Mouse (Mus musculus): ENCODE results near the gene Tbc1d8.

Tbc1d8 gene

DNA sequence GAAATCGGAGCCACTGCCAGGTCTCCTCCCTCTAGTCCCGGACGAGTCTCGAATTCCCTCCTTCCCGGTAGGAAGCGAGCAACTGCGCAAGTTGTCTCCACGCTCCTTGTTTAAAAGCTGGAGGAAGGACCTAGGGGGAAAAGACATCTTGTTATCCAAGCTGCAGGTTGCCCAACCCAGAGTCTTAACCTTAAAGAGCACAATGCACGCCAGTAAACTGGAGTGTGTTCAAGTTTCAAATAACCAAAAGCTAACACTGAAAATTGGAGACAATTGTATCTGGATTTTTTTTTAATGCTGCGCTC is 293 bp upstream of the Tbc1d8 start:
- no peak for DNase-seq (ENCODE audit: low spot score in 2 of 2)

DNA sequence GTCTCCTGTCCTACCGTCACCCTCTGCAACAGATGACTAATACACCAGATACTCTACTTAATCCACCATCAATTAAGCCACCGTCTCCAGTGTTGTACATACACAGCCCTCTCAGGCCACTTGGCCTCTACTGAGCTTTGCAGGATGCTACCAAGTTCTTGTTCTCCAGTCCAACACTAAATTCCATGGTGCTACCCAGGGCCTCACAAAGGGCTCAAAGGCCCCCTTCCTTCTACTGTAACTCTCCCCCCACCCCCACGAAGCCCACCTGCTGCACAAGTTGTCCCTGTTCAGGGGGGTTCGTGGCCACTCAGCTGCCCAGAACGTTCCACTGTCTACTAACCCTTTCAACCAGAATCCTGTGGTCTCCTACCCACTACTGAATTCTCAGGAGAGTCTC is 1.5 kb downstream of the Tbc1d8 start:
- DNase-seq (ENCODE audit: low spot score in 2 of 2), result no peak

DNA sequence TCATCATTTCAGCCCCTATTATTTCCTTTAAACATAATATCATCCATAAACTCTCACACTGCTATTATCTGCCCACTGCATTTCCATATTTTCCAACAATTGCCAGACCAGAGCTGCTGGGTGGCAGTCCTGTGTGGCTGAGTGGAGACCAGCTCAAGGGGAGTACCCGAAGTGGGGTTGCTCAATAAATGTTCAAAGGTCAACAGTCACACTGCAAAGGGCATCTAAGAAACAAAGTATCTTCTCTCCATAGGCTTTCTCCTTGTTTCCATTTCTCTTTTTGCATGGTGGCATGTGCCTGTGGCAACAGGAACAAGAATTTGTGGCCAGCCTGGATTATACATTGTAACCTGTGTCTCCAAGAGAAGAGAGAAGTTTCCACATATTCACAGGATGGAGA is 2.2 kb downstream of the Tbc1d8 start:
- DNase-seq (ENCODE audit: low spot score in 2 of 2), result no peak

DNA sequence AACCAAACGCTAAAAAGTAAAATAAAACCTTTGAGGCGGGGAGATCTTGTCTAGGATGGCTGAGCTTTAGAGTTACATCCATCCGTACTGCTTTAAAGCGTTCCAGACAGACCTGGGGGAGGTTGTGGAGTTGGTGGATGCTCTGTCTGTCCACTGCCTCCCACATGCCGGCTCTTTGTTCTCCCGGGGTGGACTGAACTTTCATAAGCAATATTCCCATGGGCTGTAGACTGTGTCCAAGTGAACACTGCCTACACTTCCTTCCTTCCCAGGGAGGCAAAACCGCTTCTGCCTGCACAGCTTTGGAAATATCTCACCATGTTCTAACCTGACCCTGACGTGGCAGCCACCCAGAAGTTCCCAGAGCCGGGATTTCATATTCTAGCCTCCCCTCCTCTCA is 4.0 kb downstream of the Tbc1d8 start:
- no peak for DNase-seq (ENCODE audit: low spot score in 2 of 2)

DNA sequence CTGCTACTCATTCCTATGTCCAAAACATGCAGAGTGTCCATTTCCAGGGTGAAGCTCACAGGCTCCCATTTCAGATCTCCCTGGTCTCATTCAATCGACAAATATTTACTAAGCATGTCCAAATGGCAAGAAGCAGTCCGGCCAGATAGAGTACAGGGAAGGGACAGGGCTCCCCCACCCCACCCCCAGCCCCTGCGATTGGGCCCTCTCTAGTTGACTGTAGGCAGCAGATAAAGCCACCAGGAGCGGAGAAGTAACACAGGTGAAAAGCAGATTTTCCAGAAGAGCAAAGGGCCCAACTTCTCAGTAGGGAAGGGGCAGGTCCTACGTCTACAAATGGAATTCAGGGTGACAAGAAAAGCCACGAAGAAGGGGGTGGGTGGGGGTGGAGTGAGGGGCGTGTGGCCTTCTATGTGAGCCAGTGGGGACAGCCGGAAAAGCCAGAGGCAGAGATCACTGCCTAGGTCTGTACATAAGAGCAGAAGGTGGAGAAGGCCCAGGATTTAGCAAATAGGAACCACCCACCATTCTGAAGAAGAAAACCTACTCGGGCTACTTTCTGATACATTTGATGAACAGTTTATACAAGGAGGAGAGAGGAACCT is 7.2 kb downstream of the Tbc1d8 start:
- no peak for DNase-seq (ENCODE audit: low spot score in 2 of 2)

DNA sequence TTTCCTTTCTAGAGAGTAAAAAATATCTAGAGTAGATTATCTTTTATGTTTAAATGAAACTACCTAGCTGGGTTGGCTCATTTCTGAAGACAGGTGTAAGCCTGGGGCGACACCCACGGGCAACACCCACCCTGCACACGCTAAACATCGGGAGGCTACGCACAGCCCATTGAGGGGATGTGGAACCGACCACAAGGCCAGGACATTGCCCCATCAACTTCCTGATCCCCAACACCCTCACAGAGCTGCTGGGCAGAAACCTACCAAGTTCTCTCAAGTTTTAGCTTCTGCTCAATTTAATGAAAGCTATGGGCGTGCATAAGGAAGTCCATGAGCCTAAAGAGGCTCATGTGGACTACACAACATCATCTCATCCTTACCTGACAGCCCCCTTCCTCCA is 9.6 kb downstream of the Tbc1d8 start:
- DNase-seq (ENCODE audit: low spot score in 2 of 2), result no peak

DNA sequence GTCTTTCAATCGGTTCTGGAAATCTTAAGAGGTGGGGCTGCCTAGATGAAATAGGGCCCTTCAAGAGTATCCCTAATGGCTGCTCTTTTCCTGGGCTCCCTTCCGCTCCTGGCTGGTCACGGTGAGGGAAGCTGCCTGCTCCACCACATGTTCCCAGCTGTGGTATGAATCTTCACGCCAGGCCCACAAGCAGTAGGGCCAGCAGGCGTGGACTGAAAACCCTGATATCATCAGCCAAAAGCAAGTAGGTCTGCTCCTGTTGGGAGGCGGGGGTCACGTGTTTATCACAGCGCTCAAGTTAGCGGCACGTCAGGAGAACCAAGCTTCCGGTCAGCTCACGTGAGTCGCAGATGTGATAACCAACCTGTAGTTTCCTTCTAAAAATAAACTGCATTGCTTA is 12.0 kb downstream of the Tbc1d8 start:
- no peak for DNase-seq (ENCODE audit: low spot score in 2 of 2)

DNA sequence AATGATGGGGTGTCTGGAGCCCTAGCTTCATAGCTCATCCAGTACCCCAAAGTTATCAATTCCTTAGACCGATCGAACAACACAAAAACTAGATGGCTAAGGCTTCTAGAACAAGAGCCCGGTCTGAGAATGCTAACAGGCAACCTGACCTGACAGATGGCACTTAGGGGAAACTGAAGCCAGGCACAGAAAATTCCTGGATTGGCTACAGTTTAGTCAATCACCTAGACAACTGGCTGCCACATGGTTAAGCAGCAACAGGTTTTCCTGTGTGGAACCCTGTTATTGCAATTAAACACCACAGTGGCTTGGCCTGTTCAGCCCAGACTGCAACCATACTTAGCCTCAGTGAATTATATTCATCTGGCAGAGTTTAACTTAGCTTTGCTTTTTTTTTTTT is 13.8 kb downstream of the Tbc1d8 start:
- no peak for DNase-seq (ENCODE audit: low spot score in 2 of 2)

DNA sequence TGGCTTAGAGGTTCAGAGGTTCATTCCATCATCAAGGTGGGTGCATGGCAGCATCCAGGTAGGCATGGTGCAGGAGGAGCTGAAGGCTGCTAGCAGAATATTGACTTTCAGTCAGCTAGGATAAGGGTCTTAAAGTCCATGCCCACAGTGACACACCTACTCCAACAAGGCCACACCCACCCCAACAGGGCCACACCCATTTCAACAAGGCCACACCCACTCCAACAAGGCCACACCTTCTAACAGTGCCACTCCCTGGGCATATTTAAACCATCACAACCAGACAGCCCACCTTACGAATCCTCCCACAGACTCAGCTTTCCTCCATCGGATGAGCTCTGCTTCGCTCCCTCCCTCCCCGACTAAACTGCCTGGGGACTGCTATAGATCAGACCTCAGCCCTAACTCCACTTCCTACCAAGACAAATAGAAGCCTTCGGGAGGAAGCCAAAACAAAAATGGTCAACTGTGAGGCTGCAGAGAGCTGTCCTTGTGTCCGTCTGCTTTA is 15.6 kb downstream of the Tbc1d8 start:
- no peak for DNase-seq (ENCODE audit: low spot score in 2 of 2)

DNA sequence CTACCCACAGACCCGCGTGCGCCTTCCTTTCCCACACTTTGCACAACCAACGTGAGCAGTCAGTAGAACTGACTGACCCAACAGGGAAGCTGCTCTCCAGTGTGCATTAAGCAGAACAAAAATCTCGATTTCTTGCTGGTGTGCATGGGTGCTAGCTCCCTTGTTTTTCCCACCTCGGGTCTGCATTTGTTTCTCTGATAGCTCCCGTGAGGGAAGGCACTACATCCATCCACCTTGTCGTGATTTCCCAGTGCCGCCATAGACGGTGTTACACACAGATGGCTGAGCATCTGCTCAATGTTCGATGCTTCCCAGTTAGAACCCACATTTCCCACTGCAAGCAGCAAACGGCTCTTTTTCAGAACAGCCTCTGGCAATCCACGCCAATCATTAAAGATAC is 16.5 kb downstream of the Tbc1d8 start:
- no peak for DNase-seq (ENCODE audit: low spot score in 2 of 2)

DNA sequence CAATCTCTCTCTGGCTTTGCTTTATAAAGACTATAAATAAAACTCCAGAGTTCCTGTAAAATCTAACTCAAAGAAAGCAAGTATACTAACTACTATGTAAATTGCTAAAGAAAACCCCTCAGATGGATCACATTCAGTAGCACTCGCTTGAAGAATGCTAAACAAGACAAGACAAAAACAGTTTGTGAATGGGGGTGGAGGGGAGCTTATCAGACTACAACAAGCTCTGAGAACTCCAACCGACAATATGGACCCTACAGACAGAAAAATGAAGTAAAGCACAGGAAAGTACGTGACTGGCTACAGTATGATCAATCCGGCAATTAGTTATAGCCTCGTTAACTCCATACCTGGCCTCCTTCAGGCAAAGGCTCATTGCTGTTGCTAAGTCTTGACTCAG is 18.1 kb downstream of the Tbc1d8 start:
- no peak for DNase-seq (ENCODE audit: low spot score in 2 of 2)

DNA sequence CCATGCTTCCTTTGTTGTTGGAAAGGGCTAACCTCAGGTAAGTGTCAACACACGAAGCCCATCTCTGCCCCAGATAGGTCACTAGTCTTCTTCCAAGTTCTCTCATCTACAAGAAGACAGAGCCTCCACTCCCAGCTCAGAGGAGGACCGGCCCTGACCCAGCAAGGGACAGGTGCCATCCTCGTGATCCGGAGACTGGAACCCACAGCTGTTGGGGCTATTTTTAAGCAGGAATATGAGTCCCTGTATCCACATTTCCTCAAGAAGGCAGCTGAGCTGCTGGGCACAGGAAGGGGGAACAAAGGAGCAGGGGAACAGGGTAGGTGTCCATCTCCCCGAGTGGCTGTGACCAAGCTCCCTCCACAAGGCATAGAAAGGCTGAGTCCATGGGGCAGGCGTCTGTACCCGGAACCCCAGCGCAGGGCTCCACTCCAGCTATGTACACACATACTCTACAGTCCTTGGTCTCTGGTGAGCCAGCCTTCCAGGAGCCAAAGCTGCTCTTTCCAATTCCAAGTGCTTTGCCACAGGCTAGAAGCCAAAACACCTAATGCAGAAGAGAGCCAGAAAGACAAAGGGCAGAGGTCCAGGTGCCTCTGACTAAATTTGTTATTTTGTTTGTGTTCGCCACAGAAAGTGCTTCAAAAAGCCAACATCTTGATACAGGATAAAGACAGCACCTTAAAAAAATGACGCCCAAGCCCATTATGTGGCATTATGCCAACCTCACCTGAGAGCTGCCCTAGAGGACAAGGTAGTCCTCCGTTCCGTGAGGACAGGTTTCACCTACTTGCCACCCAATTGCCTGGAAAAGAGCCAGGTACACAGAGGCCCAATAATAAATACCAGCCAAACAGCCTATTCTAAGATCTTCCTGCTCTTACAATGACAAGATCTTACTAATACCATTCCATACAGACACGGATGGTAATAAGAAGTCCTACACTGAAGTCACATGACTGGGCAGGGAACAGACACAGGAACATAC is 20.4 kb downstream of the Tbc1d8 start:
- DNase-seq (ENCODE audit: low spot score in 2 of 2), result no peak

DNA sequence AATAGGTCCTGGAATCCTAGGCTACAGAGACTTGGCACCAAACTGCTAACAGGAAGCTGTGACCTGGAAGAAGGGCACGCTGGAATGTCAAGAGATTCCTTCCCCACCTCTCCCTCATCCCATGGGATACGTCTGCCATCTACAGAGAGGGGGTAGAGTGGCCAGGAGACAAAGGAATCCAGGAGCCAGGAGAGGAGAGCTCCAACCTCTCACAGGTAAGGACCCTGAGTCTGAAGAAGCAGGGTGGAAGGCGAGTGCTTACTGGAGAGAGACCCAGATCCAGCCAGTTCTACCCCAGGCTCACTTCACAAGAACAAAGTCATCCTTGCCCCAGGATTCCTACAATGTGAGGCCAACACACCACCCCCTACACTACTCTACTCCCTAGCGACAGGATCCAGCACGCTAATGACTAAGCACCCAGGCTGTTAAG is 22.1 kb downstream of the Tbc1d8 start:
- DNase-seq (ENCODE audit: low spot score in 2 of 2), result no peak

DNA sequence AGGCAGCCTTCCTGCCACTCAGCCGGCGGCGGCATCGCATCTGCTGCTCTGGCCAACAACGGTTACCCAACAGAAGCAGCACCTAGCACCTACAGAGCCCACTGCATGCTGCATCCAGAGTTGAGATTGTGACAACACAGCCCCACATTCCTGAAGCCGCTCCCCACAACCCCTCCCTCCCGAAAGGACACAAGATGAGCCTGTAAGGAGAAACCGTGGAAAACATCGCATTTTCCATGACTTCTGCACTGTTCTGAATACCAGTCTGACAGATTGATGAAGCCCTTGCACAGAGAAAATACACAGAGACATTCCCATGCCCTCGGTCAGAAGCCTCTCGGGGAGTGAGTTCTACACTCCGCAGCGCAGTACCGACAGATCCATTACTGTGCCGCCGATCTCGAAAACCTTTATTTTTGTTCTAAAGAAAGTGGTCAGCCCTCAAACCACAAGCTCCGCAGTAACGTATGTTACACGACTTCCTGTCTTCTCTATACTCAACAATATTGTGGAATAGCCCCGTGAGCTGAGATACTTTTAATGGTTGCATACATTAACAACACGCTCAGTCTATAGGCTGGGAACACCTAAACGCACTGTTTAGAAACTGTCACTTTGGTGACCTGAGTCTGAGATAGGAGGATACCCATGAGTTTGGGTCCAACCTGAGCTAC is 23.1 kb downstream of the Tbc1d8 start:
- DNase-seq (ENCODE audit: low spot score in 2 of 2), result no peak

DNA sequence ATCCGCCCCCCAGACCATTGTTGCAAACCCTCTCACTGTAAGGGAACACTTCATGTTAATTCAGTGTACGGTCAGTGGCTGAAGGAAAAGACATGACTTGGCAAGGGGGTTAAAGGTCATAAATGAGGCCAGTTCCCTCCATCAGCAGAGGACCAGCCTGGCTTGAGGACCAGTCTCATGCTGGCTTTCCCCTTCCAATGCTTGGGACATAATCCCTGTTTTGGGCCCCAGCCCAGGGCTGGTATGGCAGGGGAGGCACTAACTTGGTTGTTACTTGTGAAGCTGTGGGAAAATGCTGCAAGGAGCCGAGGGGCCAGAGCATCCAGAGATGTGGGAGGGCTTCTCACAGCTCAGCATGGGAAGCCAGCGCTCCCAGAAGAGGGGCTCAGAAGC is 23.8 kb downstream of the Tbc1d8 start:
- DNase-seq (ENCODE audit: low spot score in 2 of 2), result no peak

DNA sequence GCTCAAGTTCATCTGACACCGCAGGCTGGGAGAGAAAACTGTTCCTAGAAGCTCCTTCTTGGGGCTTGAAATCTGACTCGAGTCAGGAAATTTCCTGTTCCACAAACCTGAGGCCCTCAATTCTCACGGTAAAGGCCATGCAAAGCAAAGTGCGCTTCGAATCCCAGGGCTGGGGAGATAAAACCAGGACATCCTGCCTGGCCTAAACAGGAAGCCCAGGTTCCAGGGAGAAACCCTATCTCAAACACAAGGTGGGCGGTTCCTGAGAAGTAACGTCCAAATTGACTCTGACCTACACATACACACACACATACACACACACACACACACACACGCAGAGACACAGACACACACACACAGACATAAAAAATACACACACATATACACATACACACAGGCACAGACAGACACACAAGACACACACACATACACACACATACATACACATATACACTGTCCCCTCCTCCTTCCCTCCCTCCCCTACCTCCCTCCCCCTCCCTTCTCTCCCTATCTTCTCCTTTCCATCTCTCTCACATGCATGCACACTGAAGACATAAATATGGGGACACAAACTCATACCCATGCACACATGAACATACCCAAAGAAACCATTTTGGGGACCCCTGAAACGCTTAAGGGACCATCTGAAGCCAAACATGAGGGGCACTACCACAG is 24.3 kb downstream of the Tbc1d8 start:
- no peak for DNase-seq (ENCODE audit: low spot score in 2 of 2)

DNA sequence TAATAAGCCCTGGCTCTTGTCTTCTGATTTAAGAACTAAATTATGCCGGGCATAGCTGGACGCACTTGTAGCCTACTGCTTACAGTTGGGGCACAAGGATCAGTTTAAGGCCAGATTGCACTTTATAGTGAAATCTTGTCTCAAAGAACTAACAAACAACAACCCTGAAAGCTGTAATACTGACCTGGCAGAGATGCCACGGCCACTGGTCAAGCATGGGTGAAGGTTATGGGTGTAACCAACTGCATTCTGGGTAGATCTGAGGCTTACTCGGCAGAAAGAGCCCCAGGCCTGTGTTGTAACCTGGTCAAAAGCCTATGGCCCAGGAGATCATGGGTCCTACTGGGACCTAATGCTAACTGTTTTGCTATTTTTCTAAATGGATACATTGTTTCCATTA is 26.4 kb downstream of the Tbc1d8 start:
- no peak for DNase-seq (ENCODE audit: low spot score in 2 of 2)

DNA sequence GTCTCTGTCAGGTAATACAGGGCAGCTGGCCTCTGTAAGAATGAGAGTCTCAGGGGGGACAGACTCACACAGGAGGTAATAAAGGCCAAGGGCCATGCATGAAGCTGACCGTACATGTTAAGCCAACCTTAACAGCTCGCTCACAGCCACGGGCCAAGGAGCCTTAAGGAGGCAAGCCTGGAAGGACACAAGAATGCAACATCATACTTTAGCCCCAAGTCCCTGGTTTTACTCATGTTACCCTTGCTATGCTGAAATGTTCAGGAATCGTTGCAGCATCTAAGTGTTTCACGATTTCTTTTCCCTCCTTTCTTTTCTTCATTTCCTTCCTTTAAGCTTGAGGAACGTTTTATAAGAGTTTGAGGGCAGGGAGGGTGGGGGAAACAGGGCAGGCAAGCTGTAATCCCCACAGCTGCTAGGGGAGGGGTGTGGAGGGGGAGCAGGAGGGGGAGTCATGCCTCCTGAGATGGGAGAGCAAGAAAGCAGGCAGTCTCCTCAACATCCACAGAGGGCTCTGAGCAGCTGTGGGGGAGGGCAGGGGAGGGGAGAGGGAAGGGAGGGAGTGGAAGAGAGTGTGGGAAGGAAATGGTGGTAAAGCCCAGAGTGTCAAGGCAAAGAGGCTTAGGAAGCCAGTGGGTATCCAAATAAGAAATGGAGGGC is 28.4 kb downstream of the Tbc1d8 start:
- DNase-seq (ENCODE audit: low spot score in 2 of 2), result no peak

DNA sequence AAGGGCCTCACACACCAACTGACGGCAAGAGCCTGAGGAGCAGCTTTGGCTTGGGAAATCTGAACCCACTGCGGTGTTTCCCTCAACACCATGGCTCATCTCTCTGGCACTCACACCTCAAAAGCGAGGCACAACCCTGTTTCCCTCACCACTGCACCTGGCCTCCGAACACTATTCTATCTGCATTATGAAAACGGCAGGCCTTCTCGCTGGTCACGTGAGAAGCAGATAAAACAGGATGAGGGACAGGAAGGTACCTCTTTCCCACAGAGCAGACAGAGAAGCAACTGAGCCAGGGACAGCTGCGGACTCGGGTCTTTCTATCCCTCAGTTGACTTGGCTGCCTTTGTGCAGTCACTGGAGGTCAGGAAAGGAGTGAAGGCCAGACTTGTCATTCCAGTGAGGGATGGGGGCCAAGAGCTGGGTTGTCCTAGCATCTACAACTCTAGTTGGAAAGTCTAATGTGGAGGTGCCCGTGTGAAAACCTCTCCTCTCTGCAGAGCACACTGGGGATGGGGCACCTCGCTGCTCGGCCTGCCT is 29.2 kb downstream of the Tbc1d8 start:
- no peak for DNase-seq (ENCODE audit: low spot score in 2 of 2)

DNA sequence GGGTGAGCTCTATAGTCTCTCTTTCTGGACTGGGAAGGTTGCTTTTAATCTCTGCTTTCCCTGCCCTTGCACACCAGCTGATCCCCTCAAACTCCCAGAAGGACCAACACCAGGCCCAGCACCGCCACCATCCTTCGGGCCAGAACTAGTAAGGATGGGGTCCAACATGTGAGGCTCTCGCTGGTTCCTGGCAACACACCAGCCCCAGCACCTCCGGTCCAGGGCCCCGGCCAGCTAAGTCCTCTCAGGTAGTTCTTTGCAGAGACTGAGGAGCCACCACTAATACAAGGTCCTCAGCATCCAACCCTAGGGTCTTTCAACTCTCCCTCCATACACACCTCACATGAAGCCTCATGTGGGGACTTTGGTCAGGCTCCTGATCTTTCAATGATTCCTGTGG is 29.7 kb downstream of the Tbc1d8 start:
- no peak for DNase-seq (ENCODE audit: low spot score in 2 of 2)

DNA sequence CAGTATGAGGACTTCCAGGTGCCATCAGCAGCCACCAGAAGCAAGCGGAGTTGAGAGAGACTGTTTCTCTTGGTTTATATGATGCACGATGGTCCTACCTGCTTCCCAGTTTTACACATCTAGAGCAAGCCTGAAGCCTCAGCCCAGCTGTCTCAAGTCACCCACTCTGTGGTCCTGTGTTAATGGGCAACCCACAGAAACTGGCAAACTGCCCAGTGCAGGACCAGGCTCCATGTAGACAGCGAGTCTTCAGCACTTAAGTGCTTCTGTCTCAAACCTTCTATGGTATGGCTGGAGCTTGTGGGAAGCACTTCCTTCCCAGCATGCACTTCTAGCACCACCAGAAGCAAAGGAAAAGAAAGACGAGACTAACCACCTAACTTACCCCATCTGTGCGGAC is 30.3 kb downstream of the Tbc1d8 start:
- no peak for DNase-seq (ENCODE audit: low spot score in 2 of 2)

All from urinary bladder, adult 18-20 months (tissue).